Mouse (Mus musculus) left cerebral cortex, adult 8-10 months (tissue): ENCODE results near the gene Olfr287. TPM values are rescaled to one million over a fixed set of nuclear protein-coding genes. Genes with fewer than 3 reads are reported as not detected.

Experiments used
- DNase-seq, 2 experiments: peaks; one replicate each; pipeline ENCODE4 v3.0.0; 2022; ENCODE audit warnings: low spot score in 2 of 2
- total RNA-seq, 4 experiments: library from RNA; stranded (reverse); gene quantifications; 2 replicates each; pipeline ENCODE4 v1.2.4; 2022

Olfr287 gene
- 1 to 10 TPM; 4.2 to 4.9 (median 4.5) TPM for total RNA-seq

- DNase-seq, result peak in 1 of 2 experiments; percentile 5
Measured at GRCm38 (mm10) chr15:98220877-98221276, at the start of gene Olfr287, which contains the start of gene Gm44579. Gene Olfr287, minus strand, starts transcription at chr15:98221056. Gene Gm44579, minus strand, starts transcription at chr15:98220977.

- DNase-seq, result no peak
Measured at GRCm38 (mm10) chr15:98257776-98258175, 36.9 kb upstream of the Olfr287 start.

GRCm38 (mm10) chr15:98257193-98257592 is 36.3 kb upstream of the Olfr287 start, which contains the start of gene H1fnt:
Gene H1fnt, minus strand, starts transcription at chr15:98257293.
- no peak for DNase-seq

GRCm38 (mm10) chr15:98256271-98256670 is 35.4 kb upstream of the Olfr287 start:
- no peak for DNase-seq

GRCm38 (mm10) chr15:98235442-98235841 is 14.6 kb upstream of the Olfr287 start:
- DNase-seq, result no peak

- no peak for DNase-seq
Measured at GRCm38 (mm10) chr15:98234350-98234749, 13.5 kb upstream of the Olfr287 start, which contains the start of gene Olfr286. Gene Olfr286, minus strand, starts transcription at chr15:98234450.

- DNase-seq, result no peak
Measured at GRCm38 (mm10) chr15:98226096-98226495, 5.2 kb upstream of the Olfr287 start.

- no peak for DNase-seq
Measured at GRCm38 (mm10) chr15:98225610-98226009, 4.8 kb upstream of the Olfr287 start.

GRCm38 (mm10) chr15:98222377-98222776 is 1.5 kb upstream of the Olfr287 start:
- DNase-seq, result no peak

GRCm38 (mm10) chr15:98214130-98214529 is 6.7 kb downstream of the Olfr287 start:
- no peak for DNase-seq

- DNase-seq, result no peak
Measured at GRCm38 (mm10) chr15:98213336-98213870, 7.5 kb downstream of the Olfr287 start.

GRCm38 (mm10) chr15:98209676-98210075 is 11.2 kb downstream of the Olfr287 start:
- DNase-seq, result no peak

GRCm38 (mm10) chr15:98195442-98195841 is 25.4 kb downstream of the Olfr287 start, which contains the start of gene Olfr288:
Gene Olfr288, minus strand, starts transcription at chr15:98195542.
- no peak for DNase-seq

GRCm38 (mm10) chr15:98184456-98184855 is 36.4 kb downstream of the Olfr287 start:
- DNase-seq, result no peak

GRCm38 (mm10) chr15:98181856-98182570 is 38.8 kb downstream of the Olfr287 start:
- DNase-seq, result no peak

- DNase-seq, result peak; percentile 84 to 96
Measured at GRCm38 (mm10) chr15:98181132-98181711, 39.6 kb downstream of the Olfr287 start.

GRCm38 (mm10) chr15:98180567-98181131 is 40.2 kb downstream of the Olfr287 start:
- no peak for DNase-seq

GRCm38 (mm10) chr15:98177320-98177719 is 43.5 kb downstream of the Olfr287 start:
- no peak for DNase-seq

GRCm38 (mm10) chr15:98173821-98174220 is 47.0 kb downstream of the Olfr287 start:
- peak in 1 of 2 experiments; percentile 89 for DNase-seq

GRCm38 (mm10) chr15:98172113-98172512 is 48.7 kb downstream of the Olfr287 start:
- no peak for DNase-seq

GRCm38 (mm10) chr15:98170917-98171316 is 49.9 kb downstream of the Olfr287 start:
- no peak for DNase-seq

- peak in 1 of 2 experiments; percentile 73 for DNase-seq
Measured at GRCm38 (mm10) chr15:98170365-98170764, 50.5 kb downstream of the Olfr287 start.
